Mouse (Mus musculus) embryonic fibroblast, embryonic 13.5 days (primary cell): ENCODE data around the gene Slit1. TPM values are rescaled to one million over a fixed set of nuclear protein-coding genes. Genes with fewer than 3 reads are reported as not detected.

Experiments used
- H3K27ac ChIP-seq: 2 replicates; pipeline ENCODE4 v1.5.1; 2012; ENCODE audit warnings: low read length, control low read depth, inconsistent platforms; ENCODE audit not compliant: insufficient read depth
- H3K4me1 ChIP-seq: 2 replicates; pipeline ENCODE4 v1.6.1; 2011; ENCODE audit warnings: low read length; ENCODE audit not compliant: control insufficient read depth, insufficient read depth
- H3K4me3 ChIP-seq: 2 replicates; pipeline ENCODE4 v1.5.1; 2011; ENCODE audit warnings: mild to moderate bottlenecking, control low read depth, low read length; ENCODE audit not compliant: insufficient read depth
- CTCF ChIP-seq: IDR thresholded peaks from 2 replicates; pipeline ENCODE4 v1.5.1; 2011; ENCODE audit warnings: mild to moderate bottlenecking, control low read depth, low read length, moderate library complexity, borderline replicate concordance; ENCODE audit not compliant: insufficient read depth
- POLR2A ChIP-seq: IDR thresholded peaks from 2 replicates; pipeline ENCODE4 v1.6.1; 2011; ENCODE audit warnings: low read depth, mild to moderate bottlenecking, control low read depth, low read length, moderate library complexity
- polyA plus RNA-seq: library from polyadenylated mRNA; stranded (reverse); fragments of >200 nt; gene quantifications from 2 replicates; pipeline ENCODE4 v1.2.4, GENCODE M21; 2011; ENCODE audit warnings: low read depth; ENCODE audit not compliant: missing spikeins, insufficient read length

The Slit1 gene
- polyA plus RNA-seq, 1 experiment: 0.46 TPM

- no peak for TF ChIP-seq POLR2A
- no peak for TF ChIP-seq CTCF
- Histone ChIP-seq H3K4me3 (no peak overlapping the region), H3K27ac (no peak overlapping the region), H3K4me1 (no peaks in the 10 kb centered on the region)
Observed at GRCm38 (mm10) chr19:41611683-41612082, 131.8 kb downstream of the Slit1 start.

- Histone ChIP-seq H3K4me1 (no peaks in the 10 kb centered on the region), H3K4me3 (no peak overlapping the region), H3K27ac (no peak overlapping the region)
- TF ChIP-seq CTCF: no peak
- TF ChIP-seq POLR2A: no peak
Observed at GRCm38 (mm10) chr19:41606208-41606987, 137.1 kb downstream of the Slit1 start.

GRCm38 (mm10) chr19:41600647-41601046 lies 142.8 kb downstream of the Slit1 start:
- H3K4me1 ChIP-seq: peaks cover 5% of the 10 kb centered on the region

GRCm38 (mm10) chr19:41597170-41597894 lies 146.1 kb downstream of the Slit1 start:
- no peak overlapping the region for H3K4me3 ChIP-seq
- no peak overlapping the region for H3K27ac ChIP-seq
- TF ChIP-seq CTCF: no peak
- peaks cover 7% of the 10 kb centered on the region for H3K4me1 ChIP-seq

More at GRCm38 (mm10) chr19:41600647-41601046, 142.8 kb downstream of the Slit1 start:
- Histone ChIP-seq H3K4me3 (no peak overlapping the region), H3K27ac (no peak overlapping the region)
- TF ChIP-seq CTCF (no peak), POLR2A (no peak)

- H3K4me1 ChIP-seq: peaks cover 16% of the 10 kb centered on the region
- TF ChIP-seq CTCF (no peak), POLR2A (no peak)
- no peak overlapping the region for H3K27ac ChIP-seq
- no peak overlapping the region for H3K4me3 ChIP-seq
Observed at GRCm38 (mm10) chr19:41591808-41592207, 151.7 kb downstream of the Slit1 start.

- Histone ChIP-seq H3K4me3 (no peak overlapping the region), H3K4me1 (peaks cover 16% of the 10 kb centered on the region), H3K27ac (no peak overlapping the region)
- TF ChIP-seq CTCF (no peak), POLR2A (no peak)
Observed at GRCm38 (mm10) chr19:41589681-41590080, 153.8 kb downstream of the Slit1 start.

- peaks cover 14% of the 10 kb centered on the region for H3K4me1 ChIP-seq
- no peak for TF ChIP-seq CTCF
- no peak for TF ChIP-seq POLR2A
- H3K4me3 ChIP-seq: no peak overlapping the region
- no peak overlapping the region for H3K27ac ChIP-seq
Observed at GRCm38 (mm10) chr19:41589026-41589425, 154.4 kb downstream of the Slit1 start.

- TF ChIP-seq CTCF (no peak), POLR2A (no peak)
- Histone ChIP-seq H3K4me3 (no peak overlapping the region), H3K4me1 (peaks cover 13% of the 10 kb centered on the region), H3K27ac (no peak overlapping the region)
Observed at GRCm38 (mm10) chr19:41587431-41588222, 155.8 kb downstream of the Slit1 start.

- Histone ChIP-seq H3K4me3 (no peak overlapping the region), H3K4me1 (peaks cover 8% of the 10 kb centered on the region), H3K27ac (no peak overlapping the region)
- no peak for TF ChIP-seq POLR2A
- no peak for TF ChIP-seq CTCF
Observed at GRCm38 (mm10) chr19:41586752-41587151, 156.7 kb downstream of the Slit1 start.
